Mouse (Mus musculus) liver, embryonic 15.5 days (tissue): ENCODE results near the gene Slc22a15. TPM values are rescaled to one million over a fixed set of nuclear protein-coding genes. Genes with fewer than 3 reads are reported as not detected.
A peak's percentile ranks its signal among the peaks of the same experiment; 100 is the strongest.

Experiments used
- ATAC-seq: fragments of 200-750 bp; cut with Nextera tagmentation; 2 replicates; pipeline ENCODE4 v1.8.0; 2017; ENCODE audit warnings: moderate number of reproducible peaks, mild to moderate bottlenecking, moderate library complexity; ENCODE audit not compliant: insufficient read depth
- H3K27ac ChIP-seq: fragments of 300-500 bp; sonication (generic); replicated peaks from 2 replicates; pipeline ENCODE4 v1.5.1; 2015; ENCODE audit warnings: mild to moderate bottlenecking, inconsistent platforms
- H3K27me3 ChIP-seq: fragments of 300-500 bp; sonication (generic); 2 replicates; pipeline ENCODE4 v1.6.1; 2015; ENCODE audit warnings: mild to moderate bottlenecking, inconsistent platforms
- H3K36me3 ChIP-seq: fragments of 300-500 bp; sonication (generic); replicated peaks from 2 replicates; pipeline ENCODE4 v1.6.1; 2015; ENCODE audit warnings: moderate library complexity, mild to moderate bottlenecking, inconsistent platforms
- H3K4me1 ChIP-seq: fragments of 300-500 bp; sonication (generic); replicated peaks from 2 replicates; pipeline ENCODE4 v1.6.1; 2015; ENCODE audit warnings: inconsistent platforms
- H3K4me2 ChIP-seq: fragments of 300-500 bp; sonication (generic); 2 replicates; pipeline ENCODE4 v1.6.1; 2015; ENCODE audit warnings: moderate library complexity, mild to moderate bottlenecking, inconsistent platforms
- H3K4me3 ChIP-seq: fragments of 300-500 bp; sonication (generic); replicated peaks from 2 replicates; pipeline ENCODE4 v1.5.1; 2015; ENCODE audit warnings: mild to moderate bottlenecking, inconsistent platforms
- H3K9ac ChIP-seq: fragments of 300-500 bp; sonication (generic); 2 replicates; pipeline ENCODE4 v1.6.1; 2015; ENCODE audit warnings: moderate library complexity, mild to moderate bottlenecking, inconsistent platforms
- H3K9me3 ChIP-seq: fragments of 300-500 bp; sonication (generic); replicated peaks from 2 replicates; pipeline ENCODE4 v1.6.1; 2016; ENCODE audit warnings: inconsistent platforms
- WGBS: fragments of 180-500 bp; shearing (Covaris S2); methylation state at CpG from one replicate; pipeline ENCODE4 v1.1.7; 2015; ENCODE audit warnings: mixed read lengths; ENCODE audit not compliant: insufficient replicate concordance; 5-methylcytosine and 5-hydroxymethylcytosine counted together
- polyA plus RNA-seq: library from polyadenylated mRNA; unstranded; fragments of >200 nt; fragmentation: Nextera tagmentation; extraction: Ambion mirVana; gene quantifications from 2 replicates; pipeline ENCODE4 v1.2.1, GENCODE M21; 2015

Slc22a15 gene
- polyA plus RNA-seq, 1 experiment from 2014 or later: 2.6 TPM

DNA sequence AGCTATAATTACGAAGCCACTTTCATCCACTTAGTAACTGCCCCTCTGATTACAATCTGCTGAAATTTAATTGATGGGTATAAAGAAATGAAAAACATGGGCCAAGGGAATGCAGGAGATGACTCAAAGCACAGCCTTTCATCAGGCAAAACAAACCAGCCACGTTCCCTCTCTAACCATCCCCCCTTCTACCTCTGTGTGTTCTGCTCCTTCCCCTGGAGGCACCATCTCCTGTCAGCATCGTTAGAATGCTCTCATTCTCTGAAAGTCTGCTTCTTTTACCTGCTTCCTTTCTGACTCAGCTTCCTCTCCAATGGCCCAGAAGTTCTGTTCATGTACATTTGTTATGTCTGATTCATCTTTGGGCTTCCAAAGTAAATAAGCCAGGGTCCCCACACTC lies 6.6 kb downstream of the Slc22a15 start:
- Histone ChIP-seq H3K27ac (no peak overlapping the region), H3K27me3 (peaks cover 1% of the 10 kb centered on the region; the same call in 1 of the 2 replicates), H3K9ac (no peak overlapping the region), H3K4me1 (peaks cover 2% of the 10 kb centered on the region; the same call in 1 of the 2 replicates), H3K36me3 (0 out of 2 replicates have a peak, but pooled peaks cover 3% of the 10 kb centered on the region), H3K4me3 (no peak overlapping the region), H3K9me3 (no peaks in the 10 kb centered on the region), H3K4me2 (no peak overlapping the region)
- no peak for ATAC-seq
- 26% methylated on average over 3 of the region's 3 CpGs for WGBS

DNA sequence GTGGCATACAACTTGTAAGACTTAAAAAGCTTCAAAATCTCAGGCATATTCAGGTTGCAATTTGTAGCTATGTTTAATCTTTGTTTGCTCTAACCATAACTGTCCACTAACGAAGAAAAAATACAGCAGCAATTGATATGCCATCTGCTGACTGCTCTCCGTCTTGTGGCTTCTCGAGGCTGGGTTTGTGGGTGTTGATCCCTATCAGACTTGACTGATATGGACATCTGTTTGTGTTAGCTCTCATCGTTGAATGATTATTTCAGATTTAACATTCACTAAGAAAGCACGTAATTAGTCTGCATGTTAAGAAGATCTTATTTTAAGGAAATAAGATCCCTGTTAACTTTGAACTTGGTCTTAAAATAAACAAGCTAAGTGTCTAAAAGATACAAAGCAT lies 7.7 kb downstream of the Slc22a15 start:
- H3K9ac ChIP-seq: no peak overlapping the region
- no peak overlapping the region for H3K4me3 ChIP-seq
- no peaks in the 10 kb centered on the region; the same call in 1 of the 2 replicates for H3K4me1 ChIP-seq
- 22% methylated on average over 5 of the region's 5 CpGs for WGBS
- H3K27me3 ChIP-seq: no peaks in the 10 kb centered on the region
- H3K36me3 ChIP-seq: 0 out of 2 replicates have a peak, but pooled peaks cover 3% of the 10 kb centered on the region
- no peak for ATAC-seq
- H3K4me2 ChIP-seq: no peak overlapping the region
- H3K27ac ChIP-seq: no peak overlapping the region
- no peaks in the 10 kb centered on the region for H3K9me3 ChIP-seq

DNA sequence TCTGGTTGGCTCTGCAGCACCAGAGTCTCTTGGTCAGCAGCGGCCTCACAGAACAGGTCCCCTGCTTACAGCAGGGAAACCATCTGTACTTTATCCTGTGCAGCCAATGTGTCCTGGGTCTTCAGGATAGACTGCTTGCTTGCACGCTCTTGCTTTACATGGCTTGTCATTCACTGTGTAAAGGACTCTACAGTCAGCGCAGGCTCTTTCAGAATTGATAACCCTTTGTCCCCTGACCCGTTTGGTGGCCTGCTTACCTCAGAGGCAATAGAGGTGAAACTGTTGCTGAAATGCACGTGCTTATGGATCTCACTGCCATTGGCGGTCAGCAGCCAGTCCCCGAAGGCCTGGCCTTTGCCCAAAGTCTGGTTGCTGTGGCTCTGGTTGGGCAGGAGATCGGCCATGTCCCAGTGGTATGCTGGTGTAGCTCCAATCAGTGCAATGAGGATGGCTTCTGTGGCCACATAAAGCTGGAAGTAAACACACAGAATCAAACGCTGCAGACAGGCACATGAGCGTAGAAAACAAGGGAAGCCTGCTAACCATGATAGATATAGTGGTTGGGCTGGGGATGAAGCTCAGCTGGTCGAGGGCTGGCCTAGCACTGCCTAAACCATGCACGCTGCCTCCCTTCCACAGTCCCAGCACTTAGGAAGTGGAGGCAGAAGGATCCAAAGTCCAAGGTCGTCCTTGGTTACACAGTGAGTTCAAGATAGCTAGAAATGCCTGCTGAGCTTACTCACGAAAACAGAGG lies 9.0 kb downstream of the Slc22a15 start:
- 53% methylated on average over 14 of the region's 14 CpGs for WGBS
- peak overlapping the region; percentile 48 for H3K27ac ChIP-seq
- ATAC-seq: peak; percentile 89

DNA sequence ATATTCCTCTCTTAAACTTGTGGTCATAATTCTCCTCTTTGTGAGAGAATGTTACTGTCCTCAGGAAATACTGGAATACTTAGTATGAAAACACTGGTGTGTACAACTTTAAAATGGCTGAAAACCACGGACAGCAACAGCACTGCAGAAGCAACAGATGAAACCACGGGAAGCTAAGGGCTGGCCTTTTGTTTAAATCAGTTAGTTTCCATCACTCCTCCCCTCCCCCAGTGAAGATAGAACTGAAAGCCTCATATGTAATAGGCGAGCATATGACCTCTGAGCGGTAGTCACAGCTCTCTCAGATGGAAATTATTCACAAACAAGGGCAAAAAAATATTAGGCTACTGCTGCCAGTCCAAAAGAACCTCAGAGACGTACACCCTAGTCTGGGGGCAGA lies 10.0 kb downstream of the Slc22a15 start:
- H3K27me3 ChIP-seq: no peaks in the 10 kb centered on the region
- no peak for ATAC-seq
- 0 out of 2 replicates have a peak overlapping the region, but pooled peaks have one; percentile 45 for H3K27ac ChIP-seq
- WGBS: 46% methylated on average over 5 of the region's 5 CpGs
- no peak overlapping the region for H3K4me3 ChIP-seq
- H3K9ac ChIP-seq: no peak overlapping the region
- H3K4me1 ChIP-seq: no peaks in the 10 kb centered on the region; the same call in 1 of the 2 replicates
- H3K9me3 ChIP-seq: no peaks in the 10 kb centered on the region
- H3K36me3 ChIP-seq: 0 out of 2 replicates have a peak, but pooled peaks cover 3% of the 10 kb centered on the region
- H3K4me2 ChIP-seq: no peak overlapping the region

More for the DNA sequence above, 9.0 kb downstream of the Slc22a15 start:
- Histone ChIP-seq H3K36me3 (0 out of 2 replicates have a peak, but pooled peaks cover 3% of the 10 kb centered on the region), H3K4me1 (no peaks in the 10 kb centered on the region; the same call in 1 of the 2 replicates), H3K27me3 (no peaks in the 10 kb centered on the region), H3K4me2 (no peak overlapping the region), H3K9me3 (no peaks in the 10 kb centered on the region), H3K9ac (no peak overlapping the region), H3K4me3 (no peak overlapping the region)

DNA sequence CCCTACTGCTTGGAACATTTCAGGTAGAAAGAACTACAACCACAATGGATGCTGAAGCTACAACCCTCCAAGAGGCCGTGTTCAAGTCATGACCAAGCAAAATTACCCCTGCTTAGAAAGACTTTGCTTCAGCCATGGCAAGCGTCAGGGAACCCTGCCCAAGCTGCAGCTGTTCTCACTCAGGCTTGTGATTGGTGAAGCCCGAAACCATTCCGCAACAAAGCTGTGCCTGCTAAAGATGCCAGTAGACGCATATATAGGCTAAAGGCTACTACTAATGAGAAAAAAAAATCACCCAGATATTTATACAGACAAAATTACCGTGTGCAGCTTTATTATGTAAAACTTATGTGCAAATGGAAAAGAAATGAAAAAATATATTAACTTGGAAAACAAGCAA lies 12.2 kb downstream of the Slc22a15 start:
- Histone ChIP-seq H3K4me1 (no peaks in the 10 kb centered on the region), H3K9ac (no peak overlapping the region), H3K27ac (no peak overlapping the region), H3K27me3 (no peaks in the 10 kb centered on the region), H3K4me2 (no peak overlapping the region), H3K4me3 (no peak overlapping the region), H3K36me3 (peaks cover 8% of the 10 kb centered on the region; the same call in 1 of the 2 replicates), H3K9me3 (no peaks in the 10 kb centered on the region)
- no peak for ATAC-seq
- 65% methylated on average over 6 of the region's 6 CpGs for WGBS

DNA sequence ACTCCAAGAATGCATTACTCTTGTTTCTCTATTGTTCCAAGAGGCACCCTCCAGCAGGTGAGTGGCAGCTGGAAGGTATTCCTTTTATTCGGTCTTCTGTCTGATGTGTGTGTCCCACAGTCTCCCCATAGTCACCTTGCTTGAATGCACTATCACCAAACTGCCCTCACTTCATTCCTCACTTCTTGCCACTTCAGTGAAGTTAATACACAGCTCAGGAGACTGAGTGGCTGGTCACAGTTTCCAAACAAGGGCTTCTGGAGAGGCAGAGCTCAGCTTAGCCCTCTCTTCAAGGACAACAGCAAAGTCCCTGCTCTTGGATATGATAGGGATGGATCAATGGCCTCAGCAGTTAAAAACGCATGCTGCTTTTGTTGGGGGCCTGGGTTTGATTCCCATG lies 17.2 kb downstream of the Slc22a15 start:
- Histone ChIP-seq H3K9me3 (no peaks in the 10 kb centered on the region), H3K4me1 (0 out of 2 replicates have a peak, but pooled peaks cover 2% of the 10 kb centered on the region), H3K36me3 (peaks cover 6% of the 10 kb centered on the region; the same call in 1 of the 2 replicates), H3K27me3 (no peaks in the 10 kb centered on the region), H3K4me2 (no peak overlapping the region), H3K9ac (no peak overlapping the region), H3K27ac (no peak overlapping the region), H3K4me3 (no peak overlapping the region)
- no peak for ATAC-seq
- WGBS: 48% methylated on average over 2 of the region's 2 CpGs

DNA sequence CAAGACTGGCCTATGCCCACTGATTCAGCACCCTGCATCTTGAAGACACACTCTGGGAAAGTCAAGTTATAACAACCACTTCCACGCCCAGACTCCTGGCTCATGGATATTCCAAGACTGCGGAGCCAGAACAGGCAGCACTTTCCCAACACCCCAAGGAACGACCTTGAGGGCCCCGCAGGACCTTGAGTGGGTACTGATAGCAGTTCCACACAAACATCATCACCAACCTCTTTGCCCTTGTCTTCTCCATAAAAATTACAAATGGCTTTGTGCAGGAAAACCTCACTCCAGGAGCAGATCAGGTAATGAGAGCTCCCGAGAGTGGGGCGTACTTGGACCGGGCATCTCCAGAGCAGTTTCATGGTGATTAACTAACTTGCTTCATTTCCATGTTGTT lies 19.5 kb downstream of the Slc22a15 start:
- H3K27me3 ChIP-seq: no peaks in the 10 kb centered on the region
- no peak overlapping the region for H3K4me3 ChIP-seq
- peaks cover 6% of the 10 kb centered on the region; the same call in 1 of the 2 replicates for H3K36me3 ChIP-seq
- H3K9me3 ChIP-seq: no peaks in the 10 kb centered on the region
- 68% methylated on average over 7 of the region's 7 CpGs for WGBS
- no peak overlapping the region for H3K9ac ChIP-seq
- ATAC-seq: no peak
- H3K4me1 ChIP-seq: 0 out of 2 replicates have a peak, but pooled peaks cover 2% of the 10 kb centered on the region
- H3K27ac ChIP-seq: no peak overlapping the region
- H3K4me2 ChIP-seq: no peak overlapping the region

DNA sequence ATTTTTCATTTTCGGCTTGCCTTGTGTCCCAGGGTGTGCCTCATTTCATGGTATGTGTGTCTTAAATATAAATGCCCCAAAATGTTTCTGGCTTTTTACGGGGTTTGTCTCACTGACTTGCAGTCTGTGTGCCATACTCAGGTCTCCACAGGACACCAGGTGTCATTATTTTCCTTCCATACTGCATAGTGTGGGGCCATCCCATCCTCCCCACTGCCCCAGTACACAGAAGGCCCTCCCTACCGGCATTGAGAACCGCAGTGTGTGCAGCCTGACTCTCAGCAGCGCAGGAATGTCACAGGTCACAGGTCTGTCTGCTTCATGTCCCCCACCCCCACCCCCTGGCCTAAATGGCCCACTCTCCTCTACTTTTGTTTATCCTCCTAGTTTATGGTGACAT lies 21.2 kb downstream of the Slc22a15 start:
- no peak overlapping the region for H3K9ac ChIP-seq
- no peaks in the 10 kb centered on the region for H3K27me3 ChIP-seq
- 0 out of 2 replicates have a peak, but pooled peaks cover 2% of the 10 kb centered on the region for H3K4me1 ChIP-seq
- no peak overlapping the region for H3K27ac ChIP-seq
- no peak for ATAC-seq
- no peaks in the 10 kb centered on the region for H3K9me3 ChIP-seq
- H3K36me3 ChIP-seq: no peaks in the 10 kb centered on the region
- H3K4me2 ChIP-seq: no peak overlapping the region
- WGBS: 70% methylated on average over 5 of the region's 5 CpGs
- H3K4me3 ChIP-seq: no peak overlapping the region

DNA sequence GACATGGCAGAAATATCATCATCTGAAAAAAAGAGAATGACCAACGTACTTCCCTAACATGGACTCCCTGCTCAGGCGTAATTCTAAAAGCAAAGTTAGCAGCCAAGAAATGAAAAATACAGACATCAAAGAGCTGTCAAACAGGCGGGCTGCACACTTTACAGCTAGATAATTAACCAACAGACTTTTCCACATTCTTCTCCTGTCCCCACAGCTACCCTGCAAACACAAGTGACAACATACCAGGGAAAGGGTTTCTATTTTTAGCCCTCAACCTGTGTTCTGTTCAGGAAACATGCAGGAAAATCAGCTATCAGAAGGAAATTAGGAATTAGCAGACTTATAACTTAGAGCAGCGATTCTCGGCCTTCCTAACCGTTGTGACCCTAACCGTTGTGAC lies 21.9 kb downstream of the Slc22a15 start:
- no peaks in the 10 kb centered on the region for H3K36me3 ChIP-seq
- no peak overlapping the region for H3K9ac ChIP-seq
- no peaks in the 10 kb centered on the region for H3K27me3 ChIP-seq
- WGBS: 58% methylated on average over 7 of the region's 7 CpGs
- H3K4me1 ChIP-seq: 0 out of 2 replicates have a peak, but pooled peaks cover 2% of the 10 kb centered on the region
- H3K4me3 ChIP-seq: no peak overlapping the region
- H3K9me3 ChIP-seq: no peaks in the 10 kb centered on the region
- H3K4me2 ChIP-seq: no peak overlapping the region
- ATAC-seq: no peak
- H3K27ac ChIP-seq: no peak overlapping the region

DNA sequence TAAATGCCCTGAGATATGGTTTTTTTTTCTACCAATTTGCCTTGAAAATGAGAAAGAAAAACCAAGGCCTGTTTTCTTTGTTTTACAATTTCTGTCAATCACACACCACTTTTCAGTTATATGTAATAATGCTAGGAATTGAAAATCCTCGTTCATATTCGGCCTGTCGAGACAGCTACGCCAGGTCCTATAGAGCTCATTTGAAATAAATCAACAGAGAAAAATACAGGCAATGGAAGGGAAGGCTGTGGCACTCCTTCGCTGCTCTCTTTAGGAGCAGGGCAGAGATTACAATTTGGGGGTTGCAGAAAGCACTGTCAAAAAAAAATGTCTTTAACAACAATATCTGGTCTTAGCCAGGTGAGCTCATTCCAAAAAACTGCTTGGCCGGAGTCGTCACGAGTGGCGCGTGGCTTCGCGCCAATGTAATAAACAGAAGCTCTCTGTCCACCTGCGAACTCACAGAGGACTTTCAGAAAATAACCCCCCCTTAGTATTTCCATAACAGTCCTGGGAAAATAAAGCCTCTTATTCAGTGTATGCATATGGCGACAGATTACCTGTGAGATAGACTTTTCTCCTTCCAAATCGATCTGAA lies 26.8 kb downstream of the Slc22a15 start:
- ATAC-seq: no peak
- 79% methylated on average over 15 of the region's 15 CpGs for WGBS

DNA sequence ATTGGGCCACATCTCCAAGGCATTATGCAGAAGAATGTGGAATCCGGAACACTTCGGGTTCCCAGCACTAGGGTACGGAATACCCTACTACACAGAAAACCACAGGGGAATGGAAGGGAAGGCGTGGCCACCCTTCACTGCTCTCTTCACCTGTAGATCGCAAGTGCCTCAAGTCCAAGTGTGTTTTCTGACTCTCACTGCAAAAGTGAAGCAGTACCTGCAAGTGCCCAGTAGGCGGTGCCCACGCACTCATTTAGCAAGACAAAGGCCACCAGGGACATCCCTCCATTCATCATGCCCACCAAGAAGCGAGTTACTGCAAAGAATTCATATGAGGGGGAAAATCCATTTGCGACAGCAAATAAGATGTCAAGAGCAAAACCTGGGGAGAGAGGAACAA lies 27.4 kb downstream of the Slc22a15 start:
- ATAC-seq: no peak
- no peak overlapping the region for H3K4me2 ChIP-seq

More for the DNA sequence above, 26.8 kb downstream of the Slc22a15 start:
- Histone ChIP-seq H3K9ac (no peak overlapping the region), H3K4me1 (no peaks in the 10 kb centered on the region), H3K36me3 (no peaks in the 10 kb centered on the region), H3K27me3 (no peaks in the 10 kb centered on the region), H3K4me3 (no peak overlapping the region), H3K4me2 (no peak overlapping the region), H3K27ac (no peak overlapping the region), H3K9me3 (no peaks in the 10 kb centered on the region)

More for the DNA sequence above, 27.4 kb downstream of the Slc22a15 start:
- no peak overlapping the region for H3K27ac ChIP-seq
- H3K4me1 ChIP-seq: no peaks in the 10 kb centered on the region
- H3K4me3 ChIP-seq: no peak overlapping the region
- no peaks in the 10 kb centered on the region for H3K36me3 ChIP-seq
- no peaks in the 10 kb centered on the region for H3K27me3 ChIP-seq
- WGBS: 34% methylated on average over 9 of the region's 9 CpGs
- no peak overlapping the region for H3K9ac ChIP-seq
- H3K9me3 ChIP-seq: no peaks in the 10 kb centered on the region
